Comparison of ENCODE assay signal across 28 mouse cellular contexts in genomic region chr12:110292816-110293215, GRCm38 (mm10). TPM values are rescaled to one million over a fixed set of nuclear protein-coding genes. Genes with fewer than 3 reads are reported as not detected.
DNase-seq lines count a peak whose midpoint lies in the region; ATAC-seq lines count a peak whose summit lies in the region.
"Had no signal": no experiment of that assay in that cellular context is flagged by ENCODE, and none has a peak within 500 bp of the region (broad histone marks: within the 10 kb centered on the region; RNA-seq: fewer than 3 reads in every experiment).

No protein-coding gene starts in this region.

- WGBS in forebrain, embryonic 11.5 days = 90% methylated on average over 5 of the region's 5 CpGs
- 88% methylated on average over 5 of the region's 5 CpGs for WGBS in forebrain, embryonic 10.5 days
- WGBS in intestine, embryonic 14.5 days = 86% methylated on average over 5 of the region's 5 CpGs
- WGBS in intestine, embryonic 16.5 days = 82% methylated on average over 5 of the region's 5 CpGs

- no peak overlapping the region for H3K4me3 ChIP-seq in forebrain, embryonic 11.5 days (ENCODE audit: low read depth, low read length)
- no peak overlapping the region for H3K4me3 ChIP-seq in forebrain, embryonic 10.5 days
- H3K4me3 ChIP-seq in intestine, embryonic 14.5 days (ENCODE audit: low read depth, low read length) = no peak overlapping the region
- H3K4me3 ChIP-seq in intestine, embryonic 16.5 days (ENCODE audit: low read length) = no peak overlapping the region
- H3K4me3 ChIP-seq: embryonic facial prominence, embryonic 12.5 days; embryonic facial prominence, embryonic 15.5 days; erythroblast, embryonic 14.5 days; gastrocnemius, adult 2 months; hindbrain, embryonic 10.5 days; hindbrain, embryonic 13.5 days had no signal

- H3K27ac ChIP-seq in forebrain, embryonic 11.5 days (ENCODE audit: low read depth, low read length) = no peak overlapping the region
- no peak overlapping the region for H3K27ac ChIP-seq in forebrain, embryonic 10.5 days
- H3K27ac ChIP-seq in intestine, embryonic 14.5 days (ENCODE audit: low read depth) = no peak overlapping the region
- H3K27ac ChIP-seq in intestine, embryonic 16.5 days (ENCODE audit: low read length) = no peak overlapping the region
- H3K27ac ChIP-seq: embryonic facial prominence, embryonic 12.5 days; embryonic facial prominence, embryonic 15.5 days; gastrocnemius, adult 2 months; hindbrain, embryonic 10.5 days; hindbrain, embryonic 13.5 days had no signal

- H3K4me2 ChIP-seq in forebrain, embryonic 11.5 days (ENCODE audit: low read depth, low read length, severe bottlenecking) = no peak overlapping the region
- no peak overlapping the region for H3K4me2 ChIP-seq in intestine, embryonic 14.5 days (ENCODE audit: low read length)
- no peak overlapping the region for H3K4me2 ChIP-seq in intestine, embryonic 16.5 days (ENCODE audit: low read depth, low read length)
- H3K4me2 ChIP-seq: embryonic facial prominence, embryonic 12.5 days; embryonic facial prominence, embryonic 15.5 days; heart, embryonic 11.5 days; hindbrain, embryonic 13.5 days had no signal

- H3K9me3 ChIP-seq in forebrain, embryonic 11.5 days (ENCODE audit: control insufficient read depth, low read length) = no peaks in the 10 kb centered on the region
- no peaks in the 10 kb centered on the region; the same call in 1 of the 2 replicates for H3K9me3 ChIP-seq in forebrain, embryonic 10.5 days
- no peaks in the 10 kb centered on the region for H3K9me3 ChIP-seq in intestine, embryonic 14.5 days (ENCODE audit: control insufficient read depth, low read length)
- no peaks in the 10 kb centered on the region for H3K9me3 ChIP-seq in intestine, embryonic 16.5 days (ENCODE audit: control insufficient read depth, low read length)
- H3K9me3 ChIP-seq: embryonic facial prominence, embryonic 12.5 days; embryonic facial prominence, embryonic 15.5 days; hindbrain, embryonic 10.5 days; hindbrain, embryonic 13.5 days had no signal

- DNase-seq in forebrain, embryonic 11.5 days (ENCODE audit: low spot score) = peak; percentile 35
- DNase-seq in forebrain, embryonic 10.5 days (ENCODE audit: extremely low spot score, low spot score) = no peak
- DNase-seq in intestine, embryonic 14.5 days (ENCODE audit: low spot score) = peak; percentile 38
- peak; percentile 24 for DNase-seq in testis, postnatal 10 days (ENCODE audit: low spot score)
- no peak for DNase-seq in testis, postnatal 14 days (ENCODE audit: low spot score)
- no peak for DNase-seq in MN1 (ENCODE audit: low spot score)
- DNase-seq: adrenal gland, adult 2 months; adrenal gland, postnatal 14 days; cerebellum, adult 11 months; cerebellum, adult 2 months; cerebellum, adult 9-11 months; cerebellum, postnatal 25 days; forebrain, postnatal 0 days; gastrocnemius, adult 2 months; gastrocnemius, postnatal 14 days; heart, adult 18-20 months; heart, postnatal 36 days had no signal

- no peak for ATAC-seq in forebrain, embryonic 11.5 days (replicated peaks; ENCODE audit: low FRiP score)
- no peak for ATAC-seq in intestine, embryonic 14.5 days (replicated peaks; ENCODE audit: low FRiP score, low TSS enrichment, low read depth)
- no peak for ATAC-seq in intestine, embryonic 16.5 days
- ATAC-seq: forebrain, embryonic 14.5 days; forebrain, postnatal 0 days; hindbrain, embryonic 16.5 days had no signal

- no peak overlapping the region for H3K9ac ChIP-seq in forebrain, embryonic 11.5 days (ENCODE audit: low read length)
- no peak overlapping the region for H3K9ac ChIP-seq in intestine, embryonic 14.5 days (ENCODE audit: low read length)
- H3K9ac ChIP-seq in intestine, embryonic 16.5 days (ENCODE audit: low read depth, low read length) = no peak overlapping the region
- H3K9ac ChIP-seq: embryonic facial prominence, embryonic 12.5 days; embryonic facial prominence, embryonic 15.5 days; forebrain, postnatal 0 days; hindbrain, embryonic 13.5 days had no signal

- no peaks in the 10 kb centered on the region for H3K36me3 ChIP-seq in forebrain, embryonic 11.5 days (ENCODE audit: control insufficient read depth, insufficient read depth, low read length)
- H3K36me3 ChIP-seq in forebrain, embryonic 10.5 days (replicated peaks) = no peaks in the 10 kb centered on the region
- no peaks in the 10 kb centered on the region for H3K36me3 ChIP-seq in intestine, embryonic 14.5 days (ENCODE audit: control insufficient read depth, insufficient read depth, low read length)
- H3K36me3 ChIP-seq in intestine, embryonic 16.5 days (ENCODE audit: control insufficient read depth, insufficient read depth, low read length) = no peaks in the 10 kb centered on the region
- H3K36me3 ChIP-seq: embryonic facial prominence, embryonic 12.5 days; embryonic facial prominence, embryonic 15.5 days; hindbrain, embryonic 10.5 days; hindbrain, embryonic 13.5 days had no signal

- H3K4me1 ChIP-seq in forebrain, embryonic 11.5 days (replicated peaks; ENCODE audit: control insufficient read depth, insufficient read depth, low read length) = no peaks in the 10 kb centered on the region
- peaks cover 6% of the 10 kb centered on the region for H3K4me1 ChIP-seq in forebrain, embryonic 10.5 days
- H3K4me1 ChIP-seq in intestine, embryonic 14.5 days (replicated peaks; ENCODE audit: control insufficient read depth, insufficient read depth, low read length) = no peaks in the 10 kb centered on the region
- no peaks in the 10 kb centered on the region for H3K4me1 ChIP-seq in intestine, embryonic 16.5 days (ENCODE audit: control insufficient read depth, insufficient read depth, low read length)
- H3K4me1 ChIP-seq: embryonic facial prominence, embryonic 12.5 days; embryonic facial prominence, embryonic 15.5 days; hindbrain, embryonic 13.5 days had no signal

- no peaks in the 10 kb centered on the region for H3K27me3 ChIP-seq in forebrain, embryonic 11.5 days (ENCODE audit: control insufficient read depth, insufficient read depth, low read length)
- H3K27me3 ChIP-seq in forebrain, embryonic 10.5 days (ENCODE audit: poor library complexity, severe bottlenecking) = no peaks in the 10 kb centered on the region
- no peaks in the 10 kb centered on the region for H3K27me3 ChIP-seq in intestine, embryonic 14.5 days (replicated peaks; ENCODE audit: control insufficient read depth, insufficient read depth, low read length)
- H3K27me3 ChIP-seq in intestine, embryonic 16.5 days (replicated peaks; ENCODE audit: control insufficient read depth, insufficient read depth, low read length) = 0 out of 2 replicates have a peak, but pooled peaks cover 3% of the 10 kb centered on the region

RNA-seq across cellular contexts. Expression of gene Dio3, which starts 13.9 kb away (rescaled TPM):
- 0.31 and 0.32 TPM in 2 replicates for polyA plus RNA-seq in forebrain, embryonic 11.5 days (2014; fragmentation: Nextera tagmentation; extraction: Ambion mirVana)
- polyA plus RNA-seq in forebrain, embryonic 10.5 days (2016; fragmentation: Nextera tagmentation; extraction: Ambion mirVana) = 2.3 and 2.5 TPM in 2 replicates
- polyA plus RNA-seq in intestine, embryonic 14.5 days (2014; fragmentation: Nextera tagmentation; extraction: Ambion mirVana) = 0.35 and 0.74 TPM in 2 replicates
- 0.82 and 1.2 TPM in 2 replicates for polyA plus RNA-seq in intestine, embryonic 16.5 days (2015; fragmentation: Nextera tagmentation; extraction: Ambion mirVana)
- polyA plus RNA-seq: erythroblast, embryonic 14.5 days; heart, embryonic 11.5 days; heart, embryonic 14.5 days; heart, postnatal 0 days had no signal

Comparison
In these comparisons a context has a peak if more than half of its experiments do, and no peak if none do; other contexts are left out.
1. DNase-seq: peak in forebrain, embryonic 11.5 days (single experiment), intestine, embryonic 14.5 days (single experiment) and testis, postnatal 10 days (single experiment); none in forebrain, embryonic 10.5 days (single experiment), testis, postnatal 14 days (single experiment) and MN1 (single experiment).